In the genomic region with DNA sequence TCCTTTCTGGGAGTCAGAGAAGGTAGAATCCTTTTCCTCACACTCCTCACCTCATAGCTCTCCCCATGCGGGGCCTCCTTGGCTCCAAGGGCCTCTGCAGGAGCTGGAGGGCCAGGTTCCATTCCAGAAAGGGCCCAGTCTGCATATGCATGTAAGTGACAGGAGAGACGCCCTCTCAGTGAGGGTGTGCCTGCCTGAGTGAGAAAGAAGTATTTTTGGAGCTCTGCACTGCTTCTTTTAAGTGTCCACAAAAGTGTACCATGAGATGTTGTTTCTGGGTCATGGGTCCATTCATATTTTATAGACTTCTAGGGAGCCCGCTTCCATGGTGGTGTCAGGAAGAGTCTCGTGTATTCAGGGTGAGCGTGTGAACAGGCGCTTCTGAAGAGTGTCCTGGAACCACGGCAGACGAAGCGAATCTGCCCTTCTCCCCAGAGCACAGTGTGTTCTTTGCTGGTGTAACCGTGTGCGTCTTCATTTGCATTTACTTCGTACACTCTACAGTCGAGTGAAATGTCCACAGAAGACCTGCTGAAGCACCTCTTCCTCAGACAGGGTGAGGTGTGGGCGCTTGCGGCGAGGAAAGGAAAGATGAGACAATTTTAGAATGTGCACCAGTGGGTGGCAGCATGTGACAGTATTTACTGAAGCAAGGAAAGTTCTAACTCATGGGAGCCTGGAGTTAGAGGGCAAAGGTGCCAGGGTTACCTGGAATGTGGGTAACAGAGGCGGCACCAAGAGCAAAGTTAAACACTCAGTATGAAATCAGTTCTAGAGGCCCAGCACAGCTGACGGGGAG, we compare ENCODE assay signal across 13 mouse cellular contexts. TPM values are rescaled to one million over a fixed set of nuclear protein-coding genes. Genes with fewer than 3 reads are reported as not detected.
DNase-seq lines count a peak whose midpoint lies in the region; ATAC-seq and TF ChIP-seq lines count a peak whose summit lies in the region.
"Had no signal": no experiment of that assay in that cellular context is flagged by ENCODE, and none has a peak within 500 bp of the region (broad histone marks: within the 10 kb centered on the region; RNA-seq: fewer than 3 reads in every experiment).

No protein-coding gene starts in this region.

- peak; percentile 31 for TF ChIP-seq RAD21 in CH12.LX (IDR thresholded peaks at IDR 0.05; ENCODE audit: low read depth, low read length)

- in situ Hi-C loops in CH12.LX (cut with MboI; ENCODE audit: low pct_ligation_motif_present, low pct_unique_long_range_greater_than_20kb, low sequenced_read_pairs), result no loop called here

- H3K9ac ChIP-seq in lung, embryonic 16.5 days (ENCODE audit: low read length), result no peak overlapping the region
- no peak overlapping the region for H3K9ac ChIP-seq in CH12.LX (ENCODE audit: insufficient read depth, low read depth)
- no peak overlapping the region for H3K9ac ChIP-seq in hindbrain, embryonic 16.5 days (ENCODE audit: low read depth, low read length)
- H3K9ac ChIP-seq: liver, embryonic 13.5 days had no signal

- peak; percentile 46 to 72 for DNase-seq in frontal cortex, adult 2 months (ENCODE audit: extremely low spot score in 1 of 2, low spot score in 1 of 2)
- no peak for DNase-seq in frontal cortex, postnatal 10 days (ENCODE audit: low spot score in 2 of 2)
- no peak for DNase-seq in lung, postnatal 14 days
- no peak for DNase-seq in CH12.LX (ENCODE audit: extremely low read depth)
- peak; percentile 44 for DNase-seq in kidney, postnatal 14 days
- DNase-seq in adrenal gland, postnatal 36 days, result no peak
- DNase-seq: cerebellum, postnatal 36 days; heart, postnatal 36 days; liver, embryonic 13.5 days had no signal

- no peak overlapping the region for H3K4me3 ChIP-seq in lung, embryonic 16.5 days (ENCODE audit: low read length)
- H3K4me3 ChIP-seq in CH12.LX (replicated peaks in 1 of 3; ENCODE audit: low read depth in 2 of 3, low read length in 2 of 3, poor library complexity in 1 of 3), result no peak overlapping the region
- H3K4me3 ChIP-seq in hindbrain, embryonic 16.5 days (ENCODE audit: low read length), result no peak overlapping the region
- H3K4me3 ChIP-seq: liver, embryonic 13.5 days had no signal

- H3K79me2 ChIP-seq in CH12.LX (replicated peaks; ENCODE audit: control insufficient read depth, extremely low read depth, insufficient read depth, poor library complexity, severe bottlenecking), result no peaks in the 10 kb centered on the region

- ATAC-seq in lung, embryonic 16.5 days (ENCODE audit: low read depth), result peak; percentile 23; the same call in 1 of the 2 replicates
- no peak for ATAC-seq in hindbrain, embryonic 16.5 days

- no peak for TF ChIP-seq POLR2A in CH12.LX (IDR thresholded peaks at IDR 0.05; ENCODE audit: low read depth, low read length)

- WGBS in lung, embryonic 16.5 days, result 70% methylated on average over 18 of the region's 18 CpGs
- 91% methylated on average over 18 of the region's 18 CpGs for WGBS in hindbrain, embryonic 16.5 days

- peaks cover 9% of the 10 kb centered on the region for H3K36me3 ChIP-seq in lung, embryonic 16.5 days (ENCODE audit: control insufficient read depth, insufficient read depth, low read length)
- H3K36me3 ChIP-seq in CH12.LX (replicated peaks in 1 of 2; ENCODE audit: control insufficient read depth in 1 of 2, insufficient read depth in 1 of 2, low read length in 1 of 2), result peaks cover 0 to 24% of the 10 kb centered on the region in 2 experiments
- peaks cover 33% of the 10 kb centered on the region for H3K36me3 ChIP-seq in hindbrain, embryonic 16.5 days (ENCODE audit: control insufficient read depth, insufficient read depth, low read length)

- H3K9me3 ChIP-seq in lung, embryonic 16.5 days (ENCODE audit: control insufficient read depth, low read length), result no peaks in the 10 kb centered on the region
- no peaks in the 10 kb centered on the region for H3K9me3 ChIP-seq in CH12.LX (replicated peaks; ENCODE audit: low read length)
- no peaks in the 10 kb centered on the region for H3K9me3 ChIP-seq in hindbrain, embryonic 16.5 days (ENCODE audit: control insufficient read depth, low read length)
- H3K9me3 ChIP-seq: liver, embryonic 13.5 days had no signal

- no peaks in the 10 kb centered on the region for H3K4me1 ChIP-seq in lung, embryonic 16.5 days (replicated peaks; ENCODE audit: control insufficient read depth, insufficient read depth, low read length)
- peaks cover 2 to 10% of the 10 kb centered on the region in 2 experiments; a peak in 2 of 4 replicates for H3K4me1 ChIP-seq in CH12.LX (ENCODE audit: control insufficient read depth in 1 of 2, insufficient read depth in 2 of 2)
- no peaks in the 10 kb centered on the region for H3K4me1 ChIP-seq in hindbrain, embryonic 16.5 days (ENCODE audit: control insufficient read depth, insufficient read depth, low read depth, low read length)
- H3K4me1 ChIP-seq: liver, embryonic 13.5 days had no signal

- no peak for TF ChIP-seq EP300 in CH12.LX (IDR thresholded peaks at IDR 0.05; ENCODE audit: low read length)

- no peak overlapping the region for H3K4me2 ChIP-seq in lung, embryonic 16.5 days (ENCODE audit: low read depth, low read length)
- H3K4me2 ChIP-seq in CH12.LX (ENCODE audit: insufficient read depth, low read depth, poor library complexity, severe bottlenecking), result no peak overlapping the region
- no peak overlapping the region for H3K4me2 ChIP-seq in hindbrain, embryonic 16.5 days (ENCODE audit: low read length)
- H3K4me2 ChIP-seq: liver, embryonic 13.5 days; midbrain, embryonic 11.5 days had no signal

- no peak overlapping the region for H3K27ac ChIP-seq in lung, embryonic 16.5 days (ENCODE audit: low read length)
- no peak overlapping the region for H3K27ac ChIP-seq in CH12.LX (ENCODE audit: insufficient read depth, low read depth)
- H3K27ac ChIP-seq in hindbrain, embryonic 16.5 days (ENCODE audit: low read depth, low read length), result no peak overlapping the region
- H3K27ac ChIP-seq: liver, embryonic 13.5 days had no signal

- H3K27me3 ChIP-seq in lung, embryonic 16.5 days (ENCODE audit: control insufficient read depth, insufficient read depth, low read depth, low read length), result no peaks in the 10 kb centered on the region
- H3K27me3 ChIP-seq in CH12.LX (replicated peaks), result no peaks in the 10 kb centered on the region
- no peaks in the 10 kb centered on the region for H3K27me3 ChIP-seq in hindbrain, embryonic 16.5 days (replicated peaks; ENCODE audit: control insufficient read depth, insufficient read depth, low read length)
- H3K27me3 ChIP-seq: liver, embryonic 13.5 days had no signal

- peak in 1 of 2 experiments; percentile 34; a peak in 2 of 4 replicates for TF ChIP-seq CTCF in CH12.LX (conservative IDR thresholded peaks at IDR 0.05 in 1 of 2, IDR thresholded peaks at IDR 0.05 in 1 of 2; ENCODE audit: low read depth in 2 of 2, low read length in 2 of 2)

- dilution Hi-C loops in CH12.LX (cut with MboI; ENCODE audit: extremely low pct_ligation_motif_present, extremely low pct_unique_long_range_greater_than_20kb, low sequenced_read_pairs), result no loop called here

TF ChIP-seq in CH12.LX, 34 proteins besides CTCF, POLR2A, EP300 and RAD21:
- TF ChIP-seq ZKSCAN1 (IDR thresholded peaks at IDR 0.05; ENCODE audit: borderline replicate concordance, low read depth, low read length) (no peak), TBP (conservative IDR thresholded peaks at IDR 0.05; ENCODE audit: low read depth, low read length) (no peak), JUN (IDR thresholded peaks at IDR 0.05; ENCODE audit: insufficient read depth, low read depth, low read length) (no peak), SMC3 (IDR thresholded peaks at IDR 0.05; ENCODE audit: low read depth, low read length) (peak; percentile 16; the same call in 1 of the 2 replicates), MYC (IDR thresholded peaks at IDR 0.05; ENCODE audit: low read depth, low read length) (no peak), CHD2 (IDR thresholded peaks at IDR 0.05; ENCODE audit: low read length) (no peak), E2F4 (IDR thresholded peaks at IDR 0.05; ENCODE audit: insufficient replicate concordance, low read depth, low read length) (no peak)
TF ChIP-seq in CH12.LX: peak in this region for 1.

RNA-seq across cellular contexts. Expression of a gene that starts 6.7 kb away (rescaled TPM):
- 27.8 and 29.3 TPM in 2 replicates for polyA plus RNA-seq in frontal cortex, adult 2 months (2012; rRNA removed)
- 20.2 and 22.4 TPM in 2 replicates for polyA plus RNA-seq in lung, embryonic 16.5 days (2015; fragmentation: Nextera tagmentation; extraction: Ambion mirVana)
- total RNA-seq in CH12.LX (2012; rRNA removed), result 68.0 and 86.7 TPM in 2 replicates
- total RNA-seq in CH12.LX (2014; rRNA removed), result 70.5 and 70.9 TPM in 2 replicates
- 74.2 and 83.1 TPM in 2 replicates for polyA plus RNA-seq in CH12.LX (2012; ENCODE audit: insufficient read length, low read depth)
- total RNA-seq in adrenal gland, postnatal 36 days (2021), result 10 to 100 TPM; 14.4 to 19.8 TPM
- polyA plus RNA-seq in hindbrain, embryonic 16.5 days (2015; fragmentation: Nextera tagmentation; extraction: Ambion mirVana), result 13.0 and 15.6 TPM in 2 replicates

RNA-seq across cellular contexts. Expression of a gene that starts 28.4 kb away (rescaled TPM):
- 30.1 and 30.8 TPM in 2 replicates for polyA plus RNA-seq in frontal cortex, adult 2 months (2012; rRNA removed)
- 11.8 and 12.2 TPM in 2 replicates for polyA plus RNA-seq in lung, embryonic 16.5 days (2015; fragmentation: Nextera tagmentation; extraction: Ambion mirVana)
- total RNA-seq in CH12.LX (2012; rRNA removed), result 1.6 and 1.8 TPM in 2 replicates
- 2.7 and 3.1 TPM in 2 replicates for total RNA-seq in CH12.LX (2014; rRNA removed)
- 2.9 and 4.0 TPM in 2 replicates for polyA plus RNA-seq in CH12.LX (2012; ENCODE audit: insufficient read length, low read depth)
- total RNA-seq in adrenal gland, postnatal 36 days (2021), result 10 to 100 TPM; 10.7 to 12.1 TPM
- polyA plus RNA-seq in hindbrain, embryonic 16.5 days (2015; fragmentation: Nextera tagmentation; extraction: Ambion mirVana), result 38.2 and 46.9 TPM in 2 replicates

RNA-seq across cellular contexts. Expression of a gene that starts 35.4 kb away (rescaled TPM):
- 14.9 and 16.8 TPM in 2 replicates for polyA plus RNA-seq in frontal cortex, adult 2 months (2012; rRNA removed)
- 28.3 and 31.1 TPM in 2 replicates for polyA plus RNA-seq in lung, embryonic 16.5 days (2015; fragmentation: Nextera tagmentation; extraction: Ambion mirVana)
- 14.3 and 24.1 TPM in 2 replicates for total RNA-seq in CH12.LX (2012; rRNA removed)
- total RNA-seq in CH12.LX (2014; rRNA removed), result 20.5 and 23.4 TPM in 2 replicates
- polyA plus RNA-seq in CH12.LX (2012; ENCODE audit: insufficient read length, low read depth), result 17.8 and 20.8 TPM in 2 replicates
- 10 to 100 TPM; 17.0 to 23.4 TPM for total RNA-seq in adrenal gland, postnatal 36 days (2021)
- polyA plus RNA-seq in hindbrain, embryonic 16.5 days (2015; fragmentation: Nextera tagmentation; extraction: Ambion mirVana), result 18.7 and 19.8 TPM in 2 replicates

RNA-seq across cellular contexts. Expression of a gene that starts 46.2 kb away (rescaled TPM):
- 0.11 and 0.20 TPM in 2 replicates for polyA plus RNA-seq in frontal cortex, adult 2 months (2012; rRNA removed)
- polyA plus RNA-seq in lung, embryonic 16.5 days (2015; fragmentation: Nextera tagmentation; extraction: Ambion mirVana), result 0.23 and 0.25 TPM in 2 replicates
- total RNA-seq in CH12.LX (2012; rRNA removed) (not detected in 2 replicates), CH12.LX (2014; rRNA removed) (not detected in 2 replicates)
- polyA plus RNA-seq in CH12.LX (2012; ENCODE audit: insufficient read length, low read depth), result 0.06 TPM in 1 of 2 replicates, not detected in the other
- total RNA-seq in adrenal gland, postnatal 36 days (2021), result under 1 TPM; 0.07 to 0.10 TPM
- polyA plus RNA-seq in hindbrain, embryonic 16.5 days (2015; fragmentation: Nextera tagmentation; extraction: Ambion mirVana), result 0.70 and 0.92 TPM in 2 replicates
- total RNA-seq: heart, postnatal 36 days; MEL had no signal
- polyA plus RNA-seq: liver, embryonic 13.5 days had no signal

Comparison
In these comparisons a context has a peak if more than half of its experiments do, and no peak if none do; other contexts are left out.
1. DNase-seq: peak in frontal cortex, adult 2 months (2 of 2) and kidney, postnatal 14 days (single experiment); none in frontal cortex, postnatal 10 days (0 of 2), lung, postnatal 14 days (single experiment), CH12.LX (single experiment) and adrenal gland, postnatal 36 days (0 of 2).